In the genomic region with DNA sequence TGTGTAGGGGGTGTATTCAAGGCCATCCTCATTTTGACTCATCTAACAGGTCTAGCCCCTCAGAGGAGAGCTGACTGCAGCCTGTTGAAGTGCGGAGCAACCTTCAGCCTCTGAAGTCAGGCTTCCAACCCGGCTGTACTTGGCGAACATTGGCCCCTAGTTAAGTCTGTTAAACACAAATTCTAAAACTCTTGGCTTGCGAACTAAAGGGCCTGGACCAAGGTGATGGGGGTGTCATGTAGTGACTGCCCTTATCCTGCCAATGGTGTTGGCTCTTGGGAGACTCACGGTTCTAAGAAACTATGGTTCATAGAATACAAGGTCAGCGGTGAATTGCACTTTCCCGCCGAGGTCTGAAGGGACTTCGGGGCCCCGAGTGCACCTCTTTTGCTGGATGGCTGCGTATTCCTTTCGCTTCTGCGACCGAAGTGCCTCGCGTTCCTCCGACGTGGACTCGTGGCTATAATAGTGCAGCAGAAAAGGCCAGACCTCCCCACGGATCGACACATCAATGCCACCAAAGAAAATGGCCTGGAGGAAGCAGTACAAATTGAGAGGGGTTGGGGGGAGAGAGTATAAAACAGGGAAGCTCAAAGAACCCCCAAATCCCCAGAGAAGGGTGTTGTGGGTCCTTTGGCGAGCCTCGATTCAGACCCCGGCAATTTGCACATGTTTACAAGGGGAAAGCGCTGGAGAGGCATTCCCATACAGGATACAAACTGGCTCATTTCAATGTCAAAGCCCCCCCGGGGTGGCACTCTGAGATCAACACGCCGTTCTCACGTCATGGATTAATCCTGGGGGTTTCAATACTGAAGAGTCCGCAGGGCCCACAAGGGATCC, we compare ENCODE assay signal across 10 mouse cellular contexts.
DNase-seq lines count a peak whose midpoint lies in the region; ATAC-seq and TF ChIP-seq lines count a peak whose summit lies in the region.
"Had no signal": no experiment of that assay in that cellular context is flagged by ENCODE, and none has a peak within 500 bp of the region (broad histone marks: within the 10 kb centered on the region; RNA-seq: fewer than 3 reads in every experiment).

No protein-coding gene starts in this region.

- no peak overlapping the region for H3K4me2 ChIP-seq in midbrain, postnatal 0 days (ENCODE audit: low read depth, low read length, poor library complexity, severe bottlenecking)
- peak overlapping the region; percentile 40; the same call in 1 of the 2 replicates for H3K4me2 ChIP-seq in hindbrain, embryonic 12.5 days (replicated peaks)
- H3K4me2 ChIP-seq in neural tube, embryonic 15.5 days = 0 out of 2 replicates have a peak overlapping the region, but pooled peaks have one; percentile 40

- H3K9ac ChIP-seq in midbrain, postnatal 0 days (replicated peaks; ENCODE audit: low read length, poor library complexity, severe bottlenecking) = no peak overlapping the region
- peak overlapping the region; percentile 36 for H3K9ac ChIP-seq in hindbrain, embryonic 12.5 days
- no peak overlapping the region for H3K9ac ChIP-seq in neural tube, embryonic 15.5 days (replicated peaks)

- no peak for DNase-seq in midbrain, embryonic 10.5 days (ENCODE audit: low spot score)
- DNase-seq in midbrain, postnatal 0 days (ENCODE audit: low spot score) = no peak
- peak; percentile 55 to 77 for DNase-seq in kidney, postnatal 25 days
- DNase-seq in cerebellum, postnatal 4 days (ENCODE audit: low spot score in 2 of 2) = no peak
- DNase-seq in spleen, postnatal 4 days (ENCODE audit: low spot score in 2 of 2) = no peak
- DNase-seq in thymus, postnatal 14 days = no peak
- DNase-seq: lung, adult 2 months had no signal

- no peak for TF ChIP-seq CTCF in midbrain, postnatal 0 days (IDR thresholded peaks at IDR 0.05)

- H3K27me3 ChIP-seq in midbrain, embryonic 10.5 days (ENCODE audit: low read depth, poor library complexity, severe bottlenecking) = peaks cover 49% of the 10 kb centered on the region
- H3K27me3 ChIP-seq in midbrain, postnatal 0 days (ENCODE audit: insufficient read depth, low read length) = no peaks in the 10 kb centered on the region
- H3K27me3 ChIP-seq in hindbrain, embryonic 12.5 days = peaks cover 16% of the 10 kb centered on the region
- no peaks in the 10 kb centered on the region for H3K27me3 ChIP-seq in neural tube, embryonic 15.5 days (replicated peaks)

- H3K27ac ChIP-seq in midbrain, embryonic 10.5 days (replicated peaks) = peak overlapping the region; percentile 84
- H3K27ac ChIP-seq in midbrain, postnatal 0 days (ENCODE audit: low read depth, low read length) = no peak overlapping the region
- H3K27ac ChIP-seq in hindbrain, embryonic 12.5 days = peak overlapping the region; percentile 88
- no peak overlapping the region for H3K27ac ChIP-seq in neural tube, embryonic 15.5 days (replicated peaks)

- no peaks in the 10 kb centered on the region for H3K9me3 ChIP-seq in midbrain, embryonic 10.5 days (replicated peaks)
- no peaks in the 10 kb centered on the region for H3K9me3 ChIP-seq in midbrain, postnatal 0 days (ENCODE audit: low read length)
- no peaks in the 10 kb centered on the region for H3K9me3 ChIP-seq in hindbrain, embryonic 12.5 days (replicated peaks)
- H3K9me3 ChIP-seq in neural tube, embryonic 15.5 days (replicated peaks) = no peaks in the 10 kb centered on the region
- H3K9me3 ChIP-seq: heart, embryonic 10.5 days had no signal

- peak overlapping the region; percentile 40 for H3K4me3 ChIP-seq in midbrain, embryonic 10.5 days
- H3K4me3 ChIP-seq in midbrain, postnatal 0 days (ENCODE audit: low read depth, low read length) = no peak overlapping the region
- 0 out of 2 replicates have a peak overlapping the region, but pooled peaks have one; percentile 0 for H3K4me3 ChIP-seq in hindbrain, embryonic 12.5 days
- H3K4me3 ChIP-seq in neural tube, embryonic 15.5 days (replicated peaks) = no peak overlapping the region

- H3K4me1 ChIP-seq in midbrain, embryonic 10.5 days = peaks cover 67% of the 10 kb centered on the region
- H3K4me1 ChIP-seq in midbrain, postnatal 0 days (ENCODE audit: insufficient read depth, low read length) = peaks cover 12% of the 10 kb centered on the region; the same call in 1 of the 2 replicates
- peaks cover 61% of the 10 kb centered on the region for H3K4me1 ChIP-seq in hindbrain, embryonic 12.5 days
- peaks cover 48% of the 10 kb centered on the region for H3K4me1 ChIP-seq in neural tube, embryonic 15.5 days

- WGBS in midbrain, embryonic 10.5 days = 26% methylated on average over 30 of the region's 30 CpGs
- WGBS in midbrain, postnatal 0 days = 35% methylated on average over 30 of the region's 30 CpGs
- WGBS in hindbrain, embryonic 12.5 days = 24% methylated on average over 30 of the region's 30 CpGs
- WGBS in neural tube, embryonic 15.5 days = 30% methylated on average over 30 of the region's 30 CpGs

- ATAC-seq in midbrain, postnatal 0 days (ENCODE audit: low FRiP score) = no peak
- ATAC-seq in hindbrain, embryonic 12.5 days (ENCODE audit: low FRiP score) = no peak
- ATAC-seq in neural tube, embryonic 15.5 days (ENCODE audit: low FRiP score) = no peak

- H3K36me3 ChIP-seq in midbrain, embryonic 10.5 days = peaks cover 50% of the 10 kb centered on the region
- 0 out of 2 replicates have a peak, but pooled peaks cover 19% of the 10 kb centered on the region for H3K36me3 ChIP-seq in midbrain, postnatal 0 days (ENCODE audit: insufficient read depth, low read length)
- H3K36me3 ChIP-seq in hindbrain, embryonic 12.5 days = peaks cover 41% of the 10 kb centered on the region
- H3K36me3 ChIP-seq in neural tube, embryonic 15.5 days = peaks cover 38% of the 10 kb centered on the region

Comparison
In these comparisons a context has a peak if more than half of its experiments do, and no peak if none do; other contexts are left out.
1. H3K27ac ChIP-seq: peak in midbrain, embryonic 10.5 days (single experiment) and hindbrain, embryonic 12.5 days (single experiment); none in midbrain, postnatal 0 days (single experiment) and neural tube, embryonic 15.5 days (single experiment).
2. H3K4me3 ChIP-seq: peak in midbrain, embryonic 10.5 days (single experiment) and hindbrain, embryonic 12.5 days (single experiment); none in midbrain, postnatal 0 days (single experiment) and neural tube, embryonic 15.5 days (single experiment).
3. DNase-seq: peak in kidney, postnatal 25 days (2 of 2); none in midbrain, embryonic 10.5 days (single experiment), midbrain, postnatal 0 days (single experiment), cerebellum, postnatal 4 days (0 of 2), spleen, postnatal 4 days (0 of 2) and thymus, postnatal 14 days (single experiment).